Mouse (Mus musculus) MEL (cell line): ENCODE measurements around the gene Dnajc21. TPM values are rescaled to one million over a fixed set of nuclear protein-coding genes. Genes with fewer than 3 reads are reported as not detected.
A peak's percentile ranks its signal among the peaks of the same experiment; 100 is the strongest.

ENCODE experiments used
- DNase-seq: peaks from one replicate; pipeline ENCODE4 v3.0.0; 2011; ENCODE audit warnings: low read depth, low spot score
- H3K27ac ChIP-seq: 2 replicates; pipeline ENCODE4 v1.5.1; 2012; ENCODE audit warnings: low read depth, mild to moderate bottlenecking, control low read depth, low read length, moderate library complexity; ENCODE audit not compliant: control insufficient read depth
- H3K27me3 ChIP-seq, 2 experiments: fragments of 150-350 bp in 1 of 2; sonication (generic) in 1 of 2; 2 replicates each; pipeline ENCODE4 v1.6.1; 2012; ENCODE audit warnings: low read length in 2 of 2, mild to moderate bottlenecking in 2 of 2, improper control_type of control experiment in 1 of 2, moderate library complexity in 1 of 2; ENCODE audit not compliant: insufficient read depth in 2 of 2, control insufficient read depth in 1 of 2
- H3K36me3 ChIP-seq, 2 experiments: 2 replicates each; pipeline ENCODE4 v1.6.1; 2012 to 2014; ENCODE audit warnings: low read length in 2 of 2, improper control_type of control experiment in 1 of 2, inconsistent platforms in 1 of 2, mild to moderate bottlenecking in 1 of 2; ENCODE audit not compliant: insufficient read depth in 2 of 2, control insufficient read depth in 1 of 2
- H3K4me1 ChIP-seq, 2 experiments: fragments of 150-350 bp in 1 of 2; sonication (generic) in 1 of 2; 2 replicates each; pipeline ENCODE4 v1.6.1; 2012; ENCODE audit warnings: low read length in 2 of 2, improper control_type of control experiment in 1 of 2, mild to moderate bottlenecking in 1 of 2; ENCODE audit not compliant: insufficient read depth in 2 of 2, control insufficient read depth in 1 of 2
- H3K4me3 ChIP-seq, 2 experiments: fragments of 150-350 bp in 1 of 2; sonication (generic) in 1 of 2; 2 replicates each; pipeline ENCODE4 v1.5.1; 2012; ENCODE audit warnings: low read depth in 2 of 2, low read length in 2 of 2, mild to moderate bottlenecking in 2 of 2, moderate library complexity in 2 of 2, control low read depth in 1 of 2, improper control_type of control experiment in 1 of 2; ENCODE audit not compliant: control insufficient read depth in 1 of 2, insufficient read depth in 1 of 2
- H3K79me2 ChIP-seq: 2 replicates; pipeline ENCODE4 v1.6.1; 2012; ENCODE audit warnings: mild to moderate bottlenecking, low read length, moderate library complexity; ENCODE audit not compliant: control insufficient read depth, poor library complexity, insufficient read depth
- H3K9ac ChIP-seq: 2 replicates; pipeline ENCODE4 v1.6.1; 2012; ENCODE audit warnings: low read depth, mild to moderate bottlenecking, control low read depth, low read length, moderate library complexity; ENCODE audit not compliant: control insufficient read depth, poor library complexity, severe bottlenecking
- H3K9me3 ChIP-seq: fragments of 150-350 bp; sonication (generic); replicated peaks from 2 replicates; pipeline ENCODE4 v1.6.1; 2012; ENCODE audit warnings: mild to moderate bottlenecking, low read length, improper control_type of control experiment, moderate library complexity; ENCODE audit not compliant: insufficient read depth
- BHLHE40 ChIP-seq: IDR thresholded peaks from 2 replicates; pipeline ENCODE4 v1.6.1; 2012; ENCODE audit warnings: low read depth, mild to moderate bottlenecking, inconsistent platforms, low read length, improper control_type of control experiment, borderline replicate concordance
- E2F4 ChIP-seq: IDR thresholded peaks from 2 replicates; pipeline ENCODE4 v1.6.1; 2011; ENCODE audit warnings: low read depth, low read length, improper control_type of control experiment, borderline replicate concordance
- ELF1 ChIP-seq: IDR thresholded peaks from 2 replicates; pipeline ENCODE4 v1.6.1; 2014; ENCODE audit warnings: low read depth, mild to moderate bottlenecking, inconsistent platforms, low read length, improper control_type of control experiment, moderate library complexity
- EP300 ChIP-seq, 2 experiments: IDR thresholded peaks; 2 replicates each; pipeline ENCODE4 v1.6.1; 2011; ENCODE audit warnings: improper control_type of control experiment in 2 of 2, low read length in 2 of 2, low read depth in 1 of 2, mild to moderate bottlenecking in 1 of 2
- ETS1 ChIP-seq: IDR thresholded peaks from 2 replicates; pipeline ENCODE4 v1.6.1; 2012; ENCODE audit warnings: low read depth, mild to moderate bottlenecking, inconsistent platforms, low read length, improper control_type of control experiment, moderate library complexity
- GABPA ChIP-seq: IDR thresholded peaks from 2 replicates; pipeline ENCODE4 v1.6.1; 2012; ENCODE audit warnings: low read depth, mild to moderate bottlenecking, inconsistent platforms, low read length, improper control_type of control experiment, moderate library complexity
- GATA1 ChIP-seq: IDR thresholded peaks from 2 replicates; pipeline ENCODE4 v1.6.1; 2011; ENCODE audit warnings: low read depth, low read length, improper control_type of control experiment
- HCFC1 ChIP-seq: IDR thresholded peaks from 2 replicates; pipeline ENCODE4 v1.6.1; 2012; ENCODE audit warnings: low read depth, mild to moderate bottlenecking, inconsistent platforms, low read length, improper control_type of control experiment, moderate library complexity
- KAT2A ChIP-seq: conservative IDR thresholded peaks from 2 replicates; pipeline ENCODE4 v1.6.1; 2012; ENCODE audit warnings: low read depth, low read length, improper control_type of control experiment, inconsistent platforms
- MAX ChIP-seq: IDR thresholded peaks from 2 replicates; pipeline ENCODE4 v1.6.1; 2011; ENCODE audit warnings: low read length, improper control_type of control experiment
- MEF2A ChIP-seq: IDR thresholded peaks from 2 replicates; pipeline ENCODE4 v1.6.1; 2014; ENCODE audit warnings: low read depth, mild to moderate bottlenecking, inconsistent platforms, low read length, improper control_type of control experiment; ENCODE audit not compliant: poor library complexity, insufficient replicate concordance, severe bottlenecking; ENCODE audit errors: extremely low read depth
- MXI1 ChIP-seq: IDR thresholded peaks from 2 replicates; pipeline ENCODE4 v1.6.1; 2011; ENCODE audit warnings: mild to moderate bottlenecking, low read depth, low read length, improper control_type of control experiment
- MYC ChIP-seq: IDR thresholded peaks from 2 replicates; pipeline ENCODE4 v1.6.1; 2011; ENCODE audit warnings: low read depth, mild to moderate bottlenecking, low read length, improper control_type of control experiment, moderate library complexity
- NRF1 ChIP-seq: IDR thresholded peaks from 2 replicates; pipeline ENCODE4 v1.6.1; 2014; ENCODE audit warnings: low read depth, mild to moderate bottlenecking, inconsistent platforms, low read length, improper control_type of control experiment, moderate library complexity; ENCODE audit not compliant: poor library complexity, insufficient read depth, severe bottlenecking
- POLR2A ChIP-seq, 2 experiments: IDR thresholded peaks; 2 replicates each; pipeline ENCODE4 v1.6.1; 2011 to 2012; ENCODE audit warnings: low read length in 2 of 2, mild to moderate bottlenecking in 2 of 2, control low read depth in 1 of 2, improper control_type of control experiment in 1 of 2, low read depth in 1 of 2, moderate library complexity in 1 of 2; ENCODE audit not compliant: control insufficient read depth in 1 of 2, insufficient read depth in 1 of 2, poor library complexity in 1 of 2
- POLR2AphosphoS2 ChIP-seq: IDR thresholded peaks from 2 replicates; pipeline ENCODE4 v1.6.1; 2011; ENCODE audit warnings: low read length, improper control_type of control experiment
- POLR2AphosphoS5 ChIP-seq: IDR thresholded peaks from 2 replicates; pipeline ENCODE4 v1.6.1; 2012; ENCODE audit warnings: low read depth, borderline replicate concordance, mild to moderate bottlenecking, inconsistent platforms, low read length, moderate library complexity, mixed read lengths
- SMC3 ChIP-seq: IDR thresholded peaks from 2 replicates; pipeline ENCODE4 v1.6.1; 2011; ENCODE audit warnings: low read depth, low read length, improper control_type of control experiment
- TAL1 ChIP-seq: IDR thresholded peaks from 2 replicates; pipeline ENCODE4 v1.6.1; 2012; ENCODE audit warnings: mild to moderate bottlenecking, inconsistent platforms, low read length, moderate library complexity, mixed read lengths
- TBP ChIP-seq: IDR thresholded peaks from 2 replicates; pipeline ENCODE4 v1.8.0; 2011; ENCODE audit warnings: low read depth, low read length, improper control_type of control experiment
- TCF12 ChIP-seq: IDR thresholded peaks from 2 replicates; pipeline ENCODE4 v1.6.1; 2014; ENCODE audit warnings: low read depth, mild to moderate bottlenecking, inconsistent platforms, low read length, improper control_type of control experiment, moderate library complexity
- USF1 ChIP-seq: IDR thresholded peaks from 2 replicates; pipeline ENCODE4 v1.6.1; 2014; ENCODE audit warnings: low read depth, mild to moderate bottlenecking, inconsistent platforms, low read length, improper control_type of control experiment, moderate library complexity
- ZC3H11A ChIP-seq: IDR thresholded peaks from 2 replicates; pipeline ENCODE4 v1.6.1; 2012; ENCODE audit warnings: low read depth, mild to moderate bottlenecking, inconsistent platforms, low read length, improper control_type of control experiment
- ZKSCAN1 ChIP-seq: IDR thresholded peaks from 2 replicates; pipeline ENCODE4 v1.6.1; 2012; ENCODE audit warnings: low read depth, mild to moderate bottlenecking, inconsistent platforms, low read length, improper control_type of control experiment, moderate library complexity
- ZMIZ1 ChIP-seq: IDR thresholded peaks from 2 replicates; pipeline ENCODE4 v1.6.1; 2012; ENCODE audit warnings: low read depth, mild to moderate bottlenecking, inconsistent platforms, low read length, improper control_type of control experiment, moderate library complexity
- ZNF384 ChIP-seq: IDR thresholded peaks from 2 replicates; pipeline ENCODE4 v1.6.1; 2012; ENCODE audit warnings: low read depth, mild to moderate bottlenecking, inconsistent platforms, low read length, improper control_type of control experiment
- polyA plus RNA-seq, 2 experiments: library from polyadenylated mRNA; stranded (reverse) in 1 of 2; unstranded in 1 of 2; fragments of >175 nt in 1 of 2; fragments of >200 nt in 1 of 2; gene quantifications; 2 replicates each; pipeline versions ENCODE4 v1.2.1 to v1.2.4; 2012; ENCODE audit warnings: low replicate concordance in 2 of 2, low read depth in 1 of 2; ENCODE audit not compliant: insufficient read length in 2 of 2, insufficient read depth in 1 of 2, missing spikeins in 1 of 2
- total RNA-seq: library from RNA; depleted of rRNA; stranded (reverse); fragments of 300-350 nt; gene quantifications from 2 replicates; pipeline ENCODE4 v1.2.3, GENCODE M21; 2012

The Dnajc21 gene
- total and polyA plus RNA-seq, 3 experiments: 44.0 to 136 (median 83.6) TPM

GRCm38 (mm10) chr15:10486365-10486839 is 16.1 kb upstream of the Dnajc21 start:
- Histone ChIP-seq H3K27me3 (no peaks in the 10 kb centered on the region), H3K4me3 (peak overlapping the region; percentile 85 to 93), H3K36me3 (peaks cover 22 to 32% of the 10 kb centered on the region in 2 experiments), H3K79me2 (peaks cover 58% of the 10 kb centered on the region), H3K9ac (peak overlapping the region; percentile 83), H3K4me1 (peaks cover 8 to 9% of the 10 kb centered on the region in 2 experiments; a peak in 3 of 4 replicates), H3K9me3 (no peaks in the 10 kb centered on the region), H3K27ac (peak overlapping the region; percentile 72)
- no peak for DNase-seq
- TF ChIP-seq ZKSCAN1 (no peak), MXI1 (peak; percentile 92), MYC (peak; percentile 96), EP300 (IDR thresholded peaks at IDR 0.05; ENCODE audit: low read depth in 1 of 2, low read length in 2 of 2) (no peak), ETS1 (peak; percentile 4; the same call in 1 of the 2 replicates), TCF12 (0 out of 2 replicates have a peak, but pooled peaks have one; percentile 16), MAX (peak; percentile 90), ELF1 (no peak)

GRCm38 (mm10) chr15:10485484-10486364 is 15.4 kb upstream of the Dnajc21 start, which contains the start of the genes Brix1 and Rad1:
Brix1 (minus strand) TSS chr15:10485947.
Rad1 (plus strand) TSS chr15:10486018.
- H3K36me3 ChIP-seq: peaks cover 25 to 31% of the 10 kb centered on the region in 2 experiments
- H3K9ac ChIP-seq: peak within 1 kb of the TSS; percentile 94
- peak within 1 kb of the TSS; percentile 72 for H3K27ac ChIP-seq
- no peaks in the 10 kb centered on the region for H3K27me3 ChIP-seq
- peak; percentile 99 for DNase-seq
- H3K79me2 ChIP-seq: peaks cover 58% of the 10 kb centered on the region
- H3K4me1 ChIP-seq: peaks cover 8 to 9% of the 10 kb centered on the region in 2 experiments; a peak in 3 of 4 replicates
- H3K9me3 ChIP-seq: no peaks in the 10 kb centered on the region
- H3K4me3 ChIP-seq: peak within 1 kb of the TSS; percentile 85 to 93
- TF ChIP-seq MAX (peak; percentile 94), NRF1 (0 out of 2 replicates have a peak, but pooled peaks have one; percentile 37), TAL1 (no peak), POLR2AphosphoS5 (no peak), GABPA (peak; percentile 73; the same call in 1 of the 2 replicates), ZNF384 (0 out of 2 replicates have a peak, but pooled peaks have one; percentile 23), EP300 (IDR thresholded peaks at IDR 0.05; ENCODE audit: low read depth in 1 of 2, low read length in 2 of 2) (peak in 1 of 2 experiments; percentile 49; a peak in 1 of 4 replicates), ZKSCAN1 (no peak), ETS1 (peak; percentile 51; the same call in 1 of the 2 replicates), ZMIZ1 (peak; percentile 96), SMC3 (no peak), BHLHE40 (no peak), HCFC1 (peak; percentile 98), ELF1 (peak; percentile 98), TBP (peak; percentile 87), MYC (peak; percentile 96), KAT2A (peak; percentile 91), GATA1 (no peak), MEF2A (peak; percentile 57; the same call in 1 of the 2 replicates), E2F4 (peak; percentile 81; the same call in 1 of the 2 replicates), MXI1 (peak; percentile 99), USF1 (peak; percentile 57; the same call in 1 of the 2 replicates), POLR2A (IDR thresholded peaks at IDR 0.05; ENCODE audit: control insufficient read depth in 1 of 2, insufficient read depth in 1 of 2, low read depth in 1 of 2, low read length in 2 of 2, poor library complexity in 1 of 2) (peak; percentile 85 to 93), ZC3H11A (no peak), POLR2AphosphoS2 (peak; percentile 95), TCF12 (peak; percentile 91)
